Mouse (Mus musculus): ENCODE results near the gene 1190005I06Rik.
A peak's percentile ranks its signal among the peaks of the same experiment; 100 is the strongest.

Gene 1190005I06Rik

GRCm38 (mm10) chr8:120666807-120667470, 19.5 kb upstream of the 1190005I06Rik start:
- DNase-seq: no peak

GRCm38 (mm10) chr8:120665726-120666455, 18.5 kb upstream of the 1190005I06Rik start:
- DNase-seq: peak; percentile 27

- DNase-seq: peak; percentile 26
Measured at GRCm38 (mm10) chr8:120664566-120664965, 17.1 kb upstream of the 1190005I06Rik start.

- no peak for DNase-seq
Measured at GRCm38 (mm10) chr8:120657415-120657814, 10.0 kb upstream of the 1190005I06Rik start.

GRCm38 (mm10) chr8:120656322-120657052, 9.1 kb upstream of the 1190005I06Rik start:
- no peak for DNase-seq

- DNase-seq: peak; percentile 26
Measured at GRCm38 (mm10) chr8:120644663-120645062, 2.8 kb downstream of the 1190005I06Rik start.

GRCm38 (mm10) chr8:120642031-120642662, 5.3 kb downstream of the 1190005I06Rik start:
- DNase-seq: no peak

- DNase-seq: no peak
Measured at GRCm38 (mm10) chr8:120641245-120641644, 6.2 kb downstream of the 1190005I06Rik start.

- DNase-seq: peak; percentile 68
Measured at GRCm38 (mm10) chr8:120634329-120634839, 13.0 kb downstream of the 1190005I06Rik start.

GRCm38 (mm10) chr8:120633665-120634271, 13.7 kb downstream of the 1190005I06Rik start:
- no peak for DNase-seq

GRCm38 (mm10) chr8:120632969-120633664, 14.3 kb downstream of the 1190005I06Rik start:
- no peak for DNase-seq

- DNase-seq: no peak
Measured at GRCm38 (mm10) chr8:120631441-120632375, 15.7 kb downstream of the 1190005I06Rik start.

- no peak for DNase-seq
Measured at GRCm38 (mm10) chr8:120630848-120631247, 16.6 kb downstream of the 1190005I06Rik start.

- DNase-seq: no peak
Measured at GRCm38 (mm10) chr8:120630031-120630430, 17.4 kb downstream of the 1190005I06Rik start.

GRCm38 (mm10) chr8:120627298-120627697, 20.1 kb downstream of the 1190005I06Rik start:
- DNase-seq: no peak

- DNase-seq: no peak
Measured at GRCm38 (mm10) chr8:120626461-120626860, 21.0 kb downstream of the 1190005I06Rik start.

- DNase-seq: no peak
Measured at GRCm38 (mm10) chr8:120623608-120624007, 23.8 kb downstream of the 1190005I06Rik start.

GRCm38 (mm10) chr8:120622161-120622560, 25.3 kb downstream of the 1190005I06Rik start:
- no peak for DNase-seq

- no peak for DNase-seq
Measured at GRCm38 (mm10) chr8:120620441-120620840, 27.0 kb downstream of the 1190005I06Rik start.
